Mouse (Mus musculus) embryo, embryonic 11 days (tissue): ENCODE measurements around the gene Foxred2.

Source experiments
- DNase-seq: peaks from one replicate; pipeline ENCODE4 v3.0.0-alpha.2; 2015

The Foxred2 gene

DNA sequence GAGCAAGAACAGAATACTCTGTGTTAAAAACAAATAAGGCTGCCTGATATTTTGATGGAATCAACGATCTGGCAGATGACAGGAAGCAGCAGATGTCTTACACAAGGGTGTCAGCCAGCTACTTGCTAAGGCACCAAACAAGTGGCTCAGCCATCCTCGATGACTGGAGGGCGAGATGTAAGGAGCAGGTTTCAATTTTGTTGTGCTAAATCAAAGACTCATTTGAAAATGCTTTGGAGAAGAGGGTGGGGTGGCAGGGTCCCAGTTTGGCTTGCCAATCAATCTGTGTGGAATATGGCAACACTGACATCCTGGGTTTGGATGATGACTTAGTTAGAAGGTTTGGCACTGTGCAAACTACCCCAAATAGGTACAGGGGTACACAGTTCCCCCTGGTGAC is 15.0 kb downstream of the Foxred2 start:
- DNase-seq, result no peak

DNA sequence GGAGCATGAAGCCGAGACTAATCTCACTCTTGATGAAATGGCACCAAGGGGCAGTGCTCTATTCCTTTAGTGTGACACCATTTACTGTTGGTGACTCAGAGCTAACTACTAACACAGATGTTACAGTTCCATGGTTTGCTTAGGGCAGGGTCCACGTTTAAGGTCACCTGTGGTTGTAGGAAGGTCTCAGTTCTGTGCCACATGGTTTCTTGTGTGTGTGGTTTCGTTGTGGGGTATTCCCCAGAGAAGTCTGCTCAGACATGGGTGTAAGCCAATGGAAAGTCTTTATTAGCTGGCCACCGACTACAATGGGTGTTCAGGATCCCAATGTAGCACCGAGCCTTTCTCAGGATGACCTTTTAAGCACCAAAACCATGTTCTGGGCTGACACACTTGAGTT is 18.0 kb downstream of the Foxred2 start:
- no peak for DNase-seq

DNA sequence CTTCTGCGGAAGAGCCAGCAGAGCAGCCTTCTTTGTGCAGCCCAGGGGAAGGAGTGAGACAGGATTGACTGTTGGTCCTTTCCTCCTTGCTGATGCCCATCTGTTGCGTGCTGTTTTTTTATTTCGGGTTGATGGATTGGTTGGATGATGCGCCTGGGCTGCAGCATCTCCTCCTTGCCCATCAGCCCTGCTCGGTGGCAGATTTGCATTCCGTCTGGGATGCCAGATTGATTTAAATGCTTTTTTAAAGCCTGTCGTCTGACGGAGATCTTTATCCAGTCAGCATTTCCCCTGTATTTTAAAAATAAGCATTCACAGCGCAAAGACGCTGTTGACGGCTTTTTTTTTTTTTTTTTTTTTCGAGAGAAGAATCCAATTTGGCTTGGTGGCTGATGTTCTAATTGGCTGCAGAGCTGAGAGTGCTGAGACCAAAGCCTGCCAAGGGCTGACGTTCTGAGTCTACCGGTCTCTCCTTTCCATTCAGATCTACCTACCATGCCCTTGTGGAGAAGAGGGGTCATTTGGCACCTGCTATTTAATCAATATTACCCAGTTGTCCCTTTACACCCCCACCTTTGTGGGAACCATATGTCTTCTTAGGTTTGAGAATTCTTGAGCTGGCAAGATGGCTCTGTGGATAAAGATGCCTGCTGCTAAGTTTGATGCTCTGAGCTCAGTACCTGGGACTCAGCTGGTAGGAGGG is 20.7 kb downstream of the Foxred2 start:
- DNase-seq, result no peak

DNA sequence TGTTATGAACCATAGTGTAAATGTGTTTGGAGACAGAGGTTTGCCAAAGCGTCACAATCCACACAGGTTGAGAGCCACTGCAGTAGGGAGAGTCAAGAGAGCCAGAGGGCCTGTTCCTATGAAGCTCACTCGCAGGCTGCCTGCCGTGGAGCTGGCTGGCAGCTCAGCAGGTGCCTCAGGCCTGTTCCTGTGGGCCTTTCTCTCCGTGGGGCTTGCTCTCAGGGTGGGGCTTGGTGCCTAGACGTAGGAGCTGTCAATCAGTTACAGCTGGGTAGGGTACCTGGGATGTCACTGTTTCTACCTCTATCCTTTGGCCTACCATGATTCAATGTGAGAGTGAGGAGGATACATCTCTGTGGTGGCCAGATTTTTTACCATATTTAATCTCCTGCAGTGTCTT is 21.6 kb downstream of the Foxred2 start:
- DNase-seq, result no peak

DNA sequence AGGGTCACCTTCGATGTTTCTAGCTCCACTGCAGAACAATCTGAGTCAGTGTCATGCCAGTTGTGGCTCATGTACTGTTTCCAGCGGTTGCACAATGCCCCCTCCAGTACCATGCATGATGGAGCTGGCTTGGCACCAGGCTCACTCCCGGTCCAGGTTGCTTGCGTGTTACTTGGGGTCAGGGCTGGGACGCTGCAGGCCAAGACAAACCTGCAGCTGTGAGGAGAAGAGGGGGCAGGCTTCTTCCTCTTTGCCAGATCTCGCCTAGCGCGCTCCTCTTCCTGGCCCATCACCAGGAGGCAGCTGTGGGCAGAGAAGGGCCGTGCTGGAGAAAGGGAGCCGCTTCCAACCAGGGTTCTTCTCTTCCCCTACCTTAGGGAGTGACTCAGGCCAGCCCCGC is 22.2 kb downstream of the Foxred2 start:
- no peak for DNase-seq

DNA sequence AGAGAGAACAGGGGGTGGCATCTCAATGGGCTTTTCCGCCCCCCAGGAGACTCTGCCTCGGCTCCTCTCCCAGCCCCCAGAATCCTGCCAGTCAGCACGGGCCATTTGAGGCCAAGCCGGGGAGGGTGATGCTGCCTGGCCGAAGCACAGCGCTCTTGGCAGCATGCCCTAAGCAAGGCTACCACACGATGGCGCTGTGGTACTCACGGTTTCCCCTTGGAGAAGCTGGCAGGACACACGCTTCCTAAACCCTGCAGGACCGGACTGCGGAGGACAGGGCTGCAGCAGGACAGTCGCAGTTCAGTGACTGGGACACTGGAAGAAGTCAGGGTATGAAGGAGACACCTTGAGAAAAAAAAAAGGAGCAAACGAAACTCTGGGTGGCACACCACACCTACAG is 22.8 kb downstream of the Foxred2 start:
- peak; percentile 97 for DNase-seq

DNA sequence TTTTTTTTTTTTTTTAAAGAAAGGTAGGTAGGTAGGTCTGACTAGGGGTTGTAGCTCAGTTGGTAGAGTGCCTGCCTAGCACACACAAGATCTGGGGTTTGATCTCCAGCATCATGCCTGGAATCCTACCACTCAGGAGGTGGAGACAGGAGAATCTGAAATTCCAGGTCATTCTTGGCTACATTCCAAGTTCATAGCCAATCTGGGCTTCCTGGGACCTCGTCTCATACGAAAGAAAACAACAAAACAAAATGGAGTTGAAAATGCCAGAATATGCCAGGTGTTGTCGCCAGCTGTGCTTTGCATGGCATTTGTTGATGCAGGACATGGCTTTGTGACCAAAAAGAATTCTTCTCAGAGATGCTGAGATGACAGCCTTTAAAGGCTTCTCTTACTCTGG is 23.3 kb downstream of the Foxred2 start:
- no peak for DNase-seq

DNA sequence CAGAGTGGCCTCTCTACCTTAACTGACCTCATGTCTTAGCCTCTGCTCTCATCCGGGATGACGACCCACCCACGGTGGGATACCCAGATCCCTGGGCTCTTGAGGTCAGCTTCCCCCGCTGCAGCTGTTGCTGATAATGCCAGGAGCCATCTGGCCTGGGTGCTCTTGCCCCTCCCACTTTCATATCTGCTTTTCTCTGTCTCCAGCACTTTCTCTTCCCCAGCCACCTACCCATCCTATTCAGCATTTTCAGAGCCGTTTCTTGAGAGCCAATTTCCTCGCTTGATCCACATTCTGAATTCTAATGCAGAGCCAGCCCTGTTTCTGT is 24.9 kb downstream of the Foxred2 start:
- DNase-seq, result no peak

DNA sequence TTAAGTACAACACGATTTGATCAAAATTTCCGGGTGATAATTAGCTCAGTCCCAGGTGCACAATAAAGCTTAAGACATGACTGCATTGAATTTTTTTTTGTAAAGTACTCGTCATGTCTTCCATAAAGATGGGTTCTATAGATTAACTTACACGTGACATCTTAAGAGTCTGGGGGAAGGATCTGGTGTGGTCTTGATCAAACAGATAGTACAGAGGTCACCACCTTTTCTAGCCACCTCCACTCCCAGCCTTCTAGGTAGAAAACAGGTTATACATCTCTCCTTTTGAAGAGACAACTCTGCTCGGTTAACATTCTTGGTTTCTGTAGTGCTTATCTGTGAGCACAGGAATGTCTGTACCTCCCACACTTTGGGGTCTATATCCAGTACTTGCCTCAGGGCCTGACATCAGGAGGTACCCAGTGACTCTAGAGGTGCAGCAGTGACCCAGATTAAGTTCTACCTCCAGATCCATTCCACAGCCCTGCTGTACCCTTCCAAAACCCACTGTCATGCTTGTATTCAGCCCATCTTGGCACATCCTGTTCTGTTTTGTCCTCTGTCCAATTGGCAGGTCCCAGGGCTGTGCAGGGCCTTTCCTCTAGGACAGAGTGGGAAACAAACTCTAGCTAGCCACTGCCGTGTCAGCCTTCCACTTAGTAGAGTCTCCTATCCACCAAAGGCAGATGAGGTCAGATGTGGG is 25.4 kb downstream of the Foxred2 start:
- DNase-seq, result no peak

DNA sequence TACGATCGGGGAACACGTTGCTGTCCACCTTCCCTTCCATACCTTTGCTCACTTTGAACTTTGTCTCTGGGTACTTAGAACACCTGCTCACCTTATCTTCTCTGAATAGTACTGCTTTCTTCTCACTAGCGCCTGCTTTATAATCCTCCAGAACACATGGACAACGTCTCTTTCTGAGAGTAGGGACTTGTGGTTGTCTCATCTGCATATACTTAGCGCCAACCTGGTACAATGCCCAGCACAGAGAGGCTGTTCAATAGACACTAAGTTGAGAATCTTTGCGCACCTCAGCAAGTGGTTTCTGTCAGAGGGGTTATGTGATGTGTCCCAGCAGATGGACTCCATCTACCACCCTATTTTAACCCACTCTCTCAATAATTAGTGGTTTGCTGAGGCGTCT is 26.7 kb downstream of the Foxred2 start:
- no peak for DNase-seq

DNA sequence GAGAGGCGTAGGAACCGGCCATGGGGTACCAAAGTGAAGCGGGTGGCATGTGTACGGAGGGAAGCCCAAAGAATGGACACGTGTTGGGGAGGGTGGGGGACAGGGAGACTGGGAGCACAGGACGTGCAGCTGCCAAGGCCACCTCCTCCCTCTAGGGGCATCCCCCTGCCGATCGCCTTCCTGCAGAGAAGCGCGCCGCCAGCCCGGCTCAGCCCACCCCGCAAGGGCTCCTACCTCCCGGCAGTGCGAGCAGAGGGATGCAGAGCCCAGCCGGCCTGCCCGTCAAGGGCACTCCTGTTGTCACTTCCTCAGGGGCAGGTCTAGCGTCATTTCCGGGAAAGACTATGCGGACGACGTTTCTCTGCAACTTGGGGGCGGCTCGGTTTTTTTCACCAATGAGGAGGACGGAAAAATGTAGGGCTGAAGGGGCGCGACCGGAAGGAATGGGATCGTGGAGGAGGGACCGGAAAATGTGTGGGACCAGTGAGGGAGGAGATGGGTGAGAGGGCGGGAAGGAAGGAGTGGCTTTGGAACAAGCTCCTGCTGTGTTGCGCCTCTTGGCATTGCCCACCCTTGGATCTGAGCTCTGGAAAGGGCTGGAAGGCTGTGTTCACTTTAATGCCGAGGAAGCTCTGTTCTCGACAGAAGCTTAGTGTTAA is 27.7 kb downstream of the Foxred2 start, which contains the start of gene Txn2:
TSS of gene Txn2 (minus strand) at position 334 of the 659 bp plus-strand sequence.
- DNase-seq, result peak; percentile 99

DNA sequence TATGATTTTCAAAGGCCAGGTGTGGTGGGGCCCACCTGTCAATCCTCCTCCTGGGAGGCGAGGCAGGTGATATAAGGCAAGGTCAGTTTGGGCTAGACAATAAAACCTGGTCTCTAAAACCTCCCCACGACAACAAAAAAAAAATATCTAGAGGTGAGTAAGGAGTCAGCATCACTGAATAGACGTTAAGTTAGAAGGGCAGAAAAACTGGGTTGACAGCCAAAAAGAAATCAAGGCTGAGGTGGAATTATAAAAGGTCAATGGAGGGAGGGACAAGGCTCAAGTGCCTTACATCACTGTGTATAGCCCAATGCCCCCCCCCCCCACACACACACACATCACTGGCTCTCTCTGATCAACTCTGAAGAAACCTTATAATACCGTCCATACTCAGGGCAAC is 28.4 kb downstream of the Foxred2 start:
- DNase-seq, result no peak

DNA sequence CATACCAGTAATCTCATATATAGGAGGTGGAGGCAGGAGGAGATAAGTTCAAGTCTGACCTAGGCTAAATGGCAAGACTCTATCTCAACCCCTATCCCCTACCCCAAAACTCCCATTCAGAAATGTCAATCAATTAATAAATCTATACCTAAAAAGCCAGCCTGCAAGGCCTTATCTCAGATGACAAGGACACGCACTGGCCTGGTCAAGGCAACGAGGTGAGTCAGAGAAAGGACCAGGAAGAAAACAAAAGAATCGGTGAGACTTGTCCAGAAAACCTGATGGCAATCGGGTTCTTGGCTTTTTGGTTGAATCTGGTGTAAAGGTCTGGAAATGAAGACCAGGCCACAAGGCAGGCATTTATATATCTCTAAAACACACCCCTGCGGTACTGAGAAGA is 29.6 kb downstream of the Foxred2 start:
- DNase-seq, result no peak

DNA sequence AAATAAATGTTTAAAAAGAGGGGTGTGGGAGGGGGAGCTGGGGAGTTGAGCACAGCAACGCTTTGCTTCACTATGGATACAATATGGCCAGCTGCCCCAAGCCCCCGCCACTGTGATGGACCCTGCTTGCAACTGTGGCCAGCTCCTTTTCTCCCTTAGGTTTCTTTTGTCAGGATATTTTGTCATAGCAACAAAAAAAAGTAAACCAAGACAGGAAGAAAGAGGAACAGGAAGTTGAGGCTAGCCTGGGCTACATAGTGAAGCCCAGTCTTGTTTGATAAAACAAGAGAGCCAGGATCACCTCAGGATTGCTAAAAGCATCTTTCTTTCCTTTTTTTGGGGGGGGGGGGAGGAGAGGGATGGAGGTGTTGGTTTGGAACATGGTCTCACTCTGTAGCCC is 31.3 kb downstream of the Foxred2 start:
- DNase-seq, result no peak

DNA sequence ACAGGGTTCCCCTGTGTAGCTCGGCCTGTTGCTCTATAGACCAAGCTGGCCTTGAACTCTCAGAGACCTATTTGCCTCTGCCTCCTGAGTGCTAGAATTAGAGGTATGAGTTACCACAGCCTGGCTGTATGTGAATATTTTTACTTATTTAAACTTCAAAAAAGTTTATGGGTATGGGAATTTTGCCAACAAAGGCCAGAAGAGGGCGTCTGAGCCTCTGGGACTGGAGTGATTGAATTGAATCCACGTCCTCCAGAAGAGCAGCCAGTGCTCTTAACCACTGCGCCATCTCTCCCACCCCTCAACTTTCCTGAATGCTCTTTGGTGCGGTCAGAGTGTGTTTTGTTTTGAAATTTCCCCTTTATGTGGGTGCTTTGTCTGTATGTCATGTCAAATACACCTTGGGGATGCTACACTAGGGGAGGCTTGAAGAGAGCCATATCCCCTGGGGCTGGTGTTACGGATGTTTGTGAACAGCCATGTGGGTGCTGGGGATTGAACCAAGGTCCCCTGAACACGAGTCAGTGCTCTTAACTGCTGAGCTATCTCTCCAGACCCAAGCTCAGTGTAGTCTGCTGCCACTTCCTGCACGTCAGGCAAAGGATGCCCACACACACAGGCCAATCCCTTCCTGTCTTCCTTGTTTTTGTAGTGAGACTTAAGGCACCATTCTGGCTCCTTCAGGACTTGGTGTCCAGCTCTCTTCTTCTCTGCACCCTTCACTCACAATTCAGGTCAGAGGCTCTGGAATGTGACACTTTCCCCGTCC is 33.1 kb downstream of the Foxred2 start:
- peak; percentile 22 for DNase-seq

DNA sequence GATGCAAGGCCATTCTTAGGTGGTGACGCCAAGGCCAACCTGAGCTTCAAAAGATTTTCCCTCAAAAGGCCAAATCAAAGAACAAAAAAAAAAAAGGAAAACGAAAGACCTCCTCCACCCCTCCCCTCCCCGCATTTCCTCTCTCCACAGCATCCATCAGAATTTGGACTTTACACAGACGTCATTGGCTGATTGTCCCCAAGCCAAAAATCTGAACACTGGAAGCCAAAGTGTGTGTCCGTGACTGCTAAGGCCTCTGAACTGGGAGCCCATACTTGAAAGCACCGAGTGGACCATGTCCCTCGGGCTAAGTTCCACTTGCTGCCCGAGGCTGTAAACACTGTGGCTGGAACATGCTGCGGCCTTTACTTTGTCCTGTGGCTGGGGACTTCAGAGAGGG is 33.8 kb downstream of the Foxred2 start:
- DNase-seq, result no peak

DNA sequence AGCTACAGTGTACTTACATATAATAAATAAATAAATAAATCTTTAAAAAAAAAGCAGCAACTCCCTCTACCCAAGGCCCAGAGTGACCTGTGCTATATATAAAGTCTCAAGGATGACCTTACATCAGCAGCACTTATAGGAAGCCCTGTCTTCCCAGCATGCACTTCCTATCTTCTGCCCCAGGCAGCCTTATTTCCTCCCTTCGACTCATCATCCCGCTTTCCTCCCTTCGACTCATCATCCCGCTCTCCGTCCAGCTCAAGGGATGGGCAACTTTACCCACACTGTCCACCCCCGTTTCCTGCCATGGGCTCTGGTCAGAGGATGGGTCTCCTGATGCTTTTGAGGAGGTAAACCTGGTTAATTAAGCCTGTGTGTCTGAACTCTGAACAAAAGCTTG is 34.9 kb downstream of the Foxred2 start:
- no peak for DNase-seq

DNA sequence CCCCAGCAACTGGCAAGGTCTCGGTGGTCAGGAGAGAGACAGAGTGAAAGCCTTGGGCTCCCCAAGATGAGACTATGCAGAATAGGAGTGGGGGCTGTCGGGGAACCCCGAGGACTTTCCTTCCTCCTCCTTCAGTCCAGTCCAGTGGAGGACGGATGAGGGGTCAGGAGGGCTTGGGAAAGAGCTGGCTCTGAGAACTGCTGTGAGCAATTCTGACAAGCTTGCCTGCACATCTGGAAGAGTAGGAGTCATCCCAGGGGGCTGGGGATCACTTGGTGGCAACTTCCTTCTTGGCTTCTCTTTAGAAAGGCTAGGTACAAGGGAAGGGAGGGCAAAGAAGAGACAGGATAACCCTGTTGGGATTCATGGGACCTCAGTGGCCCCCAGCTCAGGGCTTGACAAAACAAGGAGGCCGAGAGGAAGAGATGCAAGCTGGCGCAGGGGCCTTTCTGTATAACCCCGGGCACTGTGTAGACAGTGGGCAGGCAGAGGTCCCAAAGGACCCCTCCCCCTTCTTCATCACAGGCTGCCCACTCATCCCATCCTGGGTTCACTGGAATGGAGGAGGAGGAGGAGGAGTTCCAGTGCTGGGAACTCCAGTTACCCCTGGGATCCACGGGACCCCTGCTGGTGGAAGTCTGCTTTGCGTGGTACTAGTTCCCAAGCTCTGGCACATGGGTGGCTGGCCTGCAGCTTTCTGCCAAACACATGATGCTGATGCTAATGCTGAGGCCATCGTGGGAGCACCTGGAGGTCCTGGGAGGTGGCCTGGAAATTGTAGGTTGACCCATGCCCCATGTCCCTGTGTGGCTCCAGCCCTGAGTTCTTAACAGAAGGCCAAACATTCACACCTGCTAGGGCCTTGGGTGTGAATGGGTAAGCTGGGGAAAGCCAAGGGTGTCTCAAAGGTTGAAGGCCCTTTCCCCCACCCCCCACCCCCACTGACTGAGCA is 35.7 kb downstream of the Foxred2 start:
- peak; percentile 28 for DNase-seq

DNA sequence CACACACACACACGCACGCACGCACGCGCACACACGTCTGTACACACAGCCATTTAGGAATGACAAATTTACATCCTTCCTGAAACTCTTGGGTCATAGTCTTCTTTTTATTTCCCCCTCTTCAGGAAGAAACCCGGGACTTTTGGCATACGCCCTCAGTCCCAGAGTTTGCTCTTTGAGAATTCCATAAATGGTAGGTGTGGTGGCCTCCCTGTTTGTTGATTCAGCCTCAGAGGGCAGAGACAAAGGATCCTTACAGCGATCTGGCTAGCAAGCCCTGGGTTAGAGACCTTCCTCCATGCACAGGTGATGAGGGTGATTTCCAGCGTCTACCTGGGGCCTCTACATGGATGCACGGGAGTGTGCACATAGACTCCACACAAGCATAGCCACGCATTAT is 37.1 kb downstream of the Foxred2 start:
- no peak for DNase-seq

DNA sequence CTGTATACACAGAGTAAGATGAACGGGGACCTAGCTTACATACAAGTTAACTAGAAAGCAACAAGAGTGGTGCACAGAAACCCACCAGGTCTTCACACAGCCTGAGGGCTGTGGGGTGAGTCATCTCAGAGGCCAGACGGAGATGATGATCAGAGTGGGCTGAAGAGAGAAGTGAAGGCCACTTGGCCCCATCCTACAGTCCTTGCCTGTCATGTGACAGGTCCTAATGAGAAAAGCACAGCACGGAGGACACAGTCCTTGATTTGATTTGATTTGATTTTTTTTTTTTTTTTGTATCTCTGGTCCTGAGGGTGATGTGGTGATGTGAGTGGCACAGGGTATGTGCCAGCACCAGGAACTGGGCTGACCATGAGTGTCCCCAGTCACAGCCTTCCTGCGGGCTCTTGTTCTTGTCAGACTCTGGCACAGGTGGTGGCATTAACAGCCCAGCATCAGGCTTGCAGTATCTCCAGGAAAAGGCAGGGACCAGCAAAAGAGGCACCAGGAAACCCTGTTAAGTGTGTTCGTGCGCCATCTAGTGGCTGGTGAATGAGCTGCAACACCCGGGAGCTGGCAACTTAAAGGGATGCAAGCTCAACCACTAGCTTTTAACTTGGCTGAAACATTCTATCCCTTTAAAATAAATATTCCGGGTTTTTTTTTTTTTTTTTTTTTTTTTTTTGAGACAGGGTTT is 39.5 kb downstream of the Foxred2 start:
- peak; percentile 90 for DNase-seq

DNA sequence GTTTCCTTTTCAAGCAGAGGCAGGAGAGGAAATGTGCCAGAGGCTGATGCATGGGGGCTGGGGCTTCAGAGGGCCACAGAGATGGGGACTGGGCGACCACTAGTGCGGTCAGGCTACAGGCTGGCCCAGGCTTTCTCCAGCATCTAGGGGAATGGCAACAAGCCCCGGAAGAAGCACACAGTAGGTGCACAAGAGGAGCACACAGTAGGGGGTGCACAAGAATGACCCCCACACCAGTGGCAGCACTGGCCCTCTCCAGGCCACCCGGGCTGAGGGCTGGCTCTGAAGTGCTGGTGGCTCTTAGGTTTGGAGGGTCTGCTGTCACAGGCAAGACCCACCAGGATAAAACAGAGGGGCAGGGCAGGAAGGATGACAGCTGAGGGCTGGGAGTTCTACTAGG is 41.2 kb downstream of the Foxred2 start:
- DNase-seq, result no peak

DNA sequence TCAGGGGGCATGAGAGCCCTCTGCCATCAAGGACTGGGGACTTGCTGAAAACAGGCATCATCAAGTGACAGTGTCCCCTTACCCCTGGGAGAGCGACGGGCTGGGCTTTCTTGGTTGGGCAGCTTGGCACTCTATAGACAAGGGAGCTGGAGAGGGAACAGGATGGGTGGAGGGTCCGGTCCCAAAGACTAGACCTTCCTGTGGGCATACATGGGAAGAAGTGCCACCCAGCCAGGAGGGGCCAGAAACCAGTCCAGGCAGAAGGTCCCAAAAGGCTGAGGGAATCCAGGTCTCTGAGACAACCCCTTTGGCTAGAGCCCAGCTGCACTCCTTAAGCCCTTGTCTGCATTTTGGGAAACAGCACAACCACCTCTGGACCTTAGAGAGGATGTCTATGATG is 42.0 kb downstream of the Foxred2 start:
- DNase-seq, result no peak
